Mouse (Mus musculus): Measurements from ENCODE around the gene Zdhhc22. TPM values are rescaled to one million over a fixed set of nuclear protein-coding genes. Genes with fewer than 3 reads are reported as not detected.

Zdhhc22 gene
- polyA plus RNA-seq, 1 experiment from 2014 or later, result 9.7 TPM

DNA sequence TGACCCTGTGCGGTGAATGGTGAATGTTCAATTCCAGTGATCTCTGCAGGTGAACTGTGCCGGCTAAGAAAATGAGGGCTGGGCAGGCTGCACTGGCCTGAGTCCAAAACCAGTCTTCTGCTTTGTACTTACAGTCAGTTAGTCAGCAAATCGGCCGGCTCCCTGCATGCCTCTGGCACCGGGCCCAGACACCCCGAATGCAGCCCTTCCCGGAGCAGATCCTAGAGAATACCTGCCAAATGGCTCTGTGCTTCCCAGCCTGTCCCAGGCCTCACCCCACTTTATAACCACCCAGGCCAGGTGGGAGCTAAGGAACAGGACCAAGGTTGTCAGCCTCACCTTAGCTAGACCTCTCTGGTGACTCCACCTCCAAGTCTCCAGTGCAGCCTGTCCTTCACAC is 17.0 kb downstream of the Zdhhc22 start:
- Histone ChIP-seq H3K9ac (no peak overlapping the region), H3K9me3 (no peaks in the 10 kb centered on the region), H3K4me3 (no peak overlapping the region), H3K4me2 (replicated peaks) (no peak overlapping the region), H3K27ac (no peak overlapping the region), H3K36me3 (no peaks in the 10 kb centered on the region), H3K27me3 (replicated peaks) (peaks cover 15% of the 10 kb centered on the region), H3K4me1 (peaks cover 31% of the 10 kb centered on the region)
- 39% methylated on average over 7 of the region's 7 CpGs for WGBS
- no peak for ATAC-seq (ENCODE audit: low FRiP score, low read depth)

DNA sequence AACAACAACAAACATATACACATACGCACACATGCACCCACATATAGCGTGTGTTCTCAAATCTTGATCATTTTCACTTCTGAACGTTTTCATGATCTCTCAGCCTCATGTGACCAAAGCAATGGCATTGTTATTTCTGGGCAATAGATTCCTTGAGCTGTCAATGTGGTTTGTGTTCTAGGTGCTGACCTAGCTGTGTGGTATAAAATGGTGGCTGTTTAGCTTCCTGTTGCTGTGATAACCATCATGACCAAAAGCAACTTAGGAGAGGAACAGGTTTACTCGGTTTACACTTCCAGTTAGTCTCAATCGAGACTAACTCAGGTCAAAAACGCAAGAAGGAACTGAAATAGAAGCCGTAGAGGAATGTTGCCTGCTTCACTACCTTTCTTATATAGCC is 19.1 kb downstream of the Zdhhc22 start:
- H3K9me3 ChIP-seq, result no peaks in the 10 kb centered on the region
- H3K36me3 ChIP-seq, result no peaks in the 10 kb centered on the region
- 91% methylated on average over 7 of the region's 7 CpGs for WGBS
- H3K4me3 ChIP-seq, result no peak overlapping the region
- no peak overlapping the region for H3K9ac ChIP-seq
- ATAC-seq (ENCODE audit: low FRiP score, low read depth), result no peak
- peaks cover 7% of the 10 kb centered on the region; the same call in 1 of the 2 replicates for H3K27me3 ChIP-seq (replicated peaks)
- peaks cover 23% of the 10 kb centered on the region for H3K4me1 ChIP-seq
- no peak overlapping the region for H3K27ac ChIP-seq
- no peak overlapping the region for H3K4me2 ChIP-seq (replicated peaks)

DNA sequence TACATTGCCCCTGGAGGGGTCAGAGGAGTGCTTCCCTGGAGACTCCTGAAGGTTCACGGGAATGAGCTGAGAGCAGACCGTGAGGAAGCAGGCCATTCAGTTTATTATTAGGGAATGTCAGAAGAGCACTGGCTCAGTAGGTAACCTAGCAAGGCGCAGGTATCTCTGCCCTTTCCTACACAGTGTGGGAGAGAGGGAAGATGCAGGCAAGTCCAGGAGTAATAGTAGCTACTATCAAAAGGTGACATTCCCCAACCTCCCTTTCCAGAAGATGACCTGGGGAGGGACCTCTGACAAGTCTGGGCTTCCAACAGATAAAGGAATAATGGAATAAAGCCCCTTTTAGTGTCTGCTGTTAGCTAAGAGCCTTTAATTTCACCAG is 21.0 kb downstream of the Zdhhc22 start:
- Histone ChIP-seq H3K9me3 (no peaks in the 10 kb centered on the region), H3K4me1 (peaks cover 14% of the 10 kb centered on the region; the same call in 1 of the 2 replicates), H3K36me3 (peaks cover 10% of the 10 kb centered on the region; the same call in 1 of the 2 replicates), H3K4me2 (replicated peaks) (no peak overlapping the region), H3K27me3 (replicated peaks) (no peaks in the 10 kb centered on the region), H3K27ac (no peak overlapping the region), H3K9ac (no peak overlapping the region), H3K4me3 (no peak overlapping the region)
- whole genome bisulfite sequencing, result 62% methylated on average over 3 of the region's 3 CpGs
- no peak for ATAC-seq (ENCODE audit: low FRiP score, low read depth)

DNA sequence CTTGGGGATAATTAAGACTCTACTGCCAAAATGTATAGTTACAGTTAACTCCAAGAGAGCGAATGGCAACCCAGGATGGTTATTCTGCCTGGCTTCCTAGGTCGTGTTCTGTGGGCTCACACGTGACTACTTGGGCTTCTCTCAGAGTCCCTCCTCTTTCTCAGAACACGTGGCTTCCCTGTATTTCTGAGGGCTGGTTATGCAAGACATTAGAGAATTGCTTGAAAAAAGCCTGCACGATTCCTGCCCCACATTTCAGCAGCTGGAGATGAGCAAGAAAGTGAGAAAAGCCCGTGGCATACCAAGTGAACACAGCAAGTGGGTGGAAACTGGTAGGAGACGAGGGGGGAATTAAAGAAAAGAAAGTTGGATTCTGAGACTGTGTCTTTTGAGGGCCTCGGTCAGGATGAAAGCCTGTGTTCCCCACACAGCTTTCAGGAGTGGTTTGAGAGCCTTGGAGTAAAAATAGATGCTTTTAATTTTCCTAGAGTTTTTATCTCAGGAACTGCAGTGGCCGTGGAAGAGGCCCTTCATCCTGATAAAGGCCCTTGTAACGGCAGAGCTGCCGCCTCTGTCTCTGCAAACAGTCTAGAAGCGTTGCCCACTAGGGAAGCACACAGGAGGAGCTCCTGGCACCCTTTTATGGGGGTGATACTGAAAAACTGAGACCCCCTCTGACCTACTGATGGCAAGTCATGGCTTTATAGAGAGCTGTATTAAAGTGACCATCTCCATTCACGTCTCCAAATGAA is 21.6 kb downstream of the Zdhhc22 start:
- Histone ChIP-seq H3K4me3 (no peak overlapping the region), H3K4me1 (peaks cover 8% of the 10 kb centered on the region; the same call in 1 of the 2 replicates), H3K27me3 (replicated peaks) (no peaks in the 10 kb centered on the region), H3K36me3 (peaks cover 11% of the 10 kb centered on the region; the same call in 1 of the 2 replicates), H3K4me2 (replicated peaks) (no peak overlapping the region), H3K9ac (no peak overlapping the region), H3K9me3 (no peaks in the 10 kb centered on the region), H3K27ac (no peak overlapping the region)
- WGBS, result 73% methylated on average over 13 of the region's 13 CpGs
- ATAC-seq (ENCODE audit: low FRiP score, low read depth), result no peak

DNA sequence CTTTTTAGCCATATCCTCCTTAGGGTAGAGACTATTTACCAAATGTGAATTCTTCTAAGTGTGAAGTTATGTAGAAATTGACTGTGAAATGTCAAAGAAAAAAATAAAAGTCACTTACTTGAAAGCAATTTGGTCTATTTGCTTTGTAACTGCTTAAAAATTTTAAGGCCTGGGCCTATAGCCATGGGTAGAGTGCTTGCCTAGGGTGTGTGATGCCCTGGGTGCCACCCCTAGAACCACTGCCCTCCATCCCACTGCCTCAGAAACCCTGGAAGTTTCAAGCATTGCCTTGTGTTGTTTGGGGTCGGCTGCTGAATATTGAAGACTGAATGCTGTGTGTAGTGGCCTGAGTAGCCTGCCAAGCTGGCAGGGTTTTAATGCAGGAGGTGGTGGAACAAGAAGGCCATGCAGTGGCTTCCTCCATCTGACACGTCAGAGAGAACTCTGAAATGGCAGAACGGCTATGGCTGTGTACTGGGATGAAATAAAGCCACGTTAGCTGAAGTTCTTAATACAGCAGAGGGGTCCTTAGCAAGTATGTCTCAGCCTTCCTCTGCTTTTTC is 24.9 kb downstream of the Zdhhc22 start:
- Histone ChIP-seq H3K9ac (no peak overlapping the region), H3K36me3 (peaks cover 43% of the 10 kb centered on the region), H3K4me3 (no peak overlapping the region), H3K27me3 (replicated peaks) (no peaks in the 10 kb centered on the region), H3K9me3 (no peaks in the 10 kb centered on the region), H3K4me2 (replicated peaks) (no peak overlapping the region), H3K27ac (no peak overlapping the region), H3K4me1 (no peaks in the 10 kb centered on the region)
- no peak for ATAC-seq (ENCODE audit: low FRiP score, low read depth)
- WGBS, result 92% methylated on average over 4 of the region's 4 CpGs

DNA sequence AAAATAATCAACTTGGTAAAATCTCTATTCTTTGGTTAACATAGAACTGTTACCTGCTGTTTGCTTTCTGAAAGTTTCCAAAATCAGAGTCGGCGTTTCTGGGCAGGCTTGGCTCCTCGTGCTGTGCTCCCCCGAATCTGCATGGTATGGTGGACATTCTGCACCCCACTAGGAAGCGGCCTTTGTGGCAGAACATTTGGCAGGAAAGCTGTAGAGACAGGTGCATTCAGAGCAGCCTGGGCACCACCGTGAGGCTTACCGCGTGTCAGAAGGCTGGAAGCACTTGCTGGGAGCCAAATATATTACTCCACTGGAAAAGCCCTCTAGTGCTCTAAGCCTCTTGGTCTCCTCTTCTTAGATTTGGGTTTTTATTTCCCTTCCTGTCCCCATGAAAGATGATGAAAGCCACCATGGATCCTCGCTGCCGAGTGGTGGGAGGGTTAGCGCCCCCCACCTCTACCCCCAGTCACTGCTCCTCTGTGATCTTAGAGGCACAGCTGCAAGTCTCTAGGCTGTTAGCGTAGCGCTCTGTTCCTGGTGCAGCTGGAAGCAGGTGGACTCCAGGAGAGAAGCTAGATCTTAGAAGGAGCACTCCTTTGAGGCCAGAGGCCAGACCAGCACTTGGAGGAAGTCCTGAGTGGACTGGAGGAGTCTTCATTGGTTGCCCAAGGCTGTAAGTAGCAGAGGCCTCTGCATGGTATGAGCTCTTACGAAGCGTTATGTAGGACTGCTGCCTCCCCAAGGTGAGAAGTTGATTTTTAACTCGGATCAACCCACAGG is 25.8 kb downstream of the Zdhhc22 start:
- Histone ChIP-seq H3K36me3 (peaks cover 51% of the 10 kb centered on the region), H3K27ac (no peak overlapping the region), H3K9me3 (no peaks in the 10 kb centered on the region), H3K27me3 (replicated peaks) (no peaks in the 10 kb centered on the region), H3K4me2 (replicated peaks) (no peak overlapping the region), H3K4me3 (no peak overlapping the region), H3K4me1 (no peaks in the 10 kb centered on the region), H3K9ac (no peak overlapping the region; the same call in 1 of the 2 replicates)
- ATAC-seq (ENCODE audit: low FRiP score, low read depth), result no peak
- 92% methylated on average over 16 of the region's 16 CpGs for WGBS

DNA sequence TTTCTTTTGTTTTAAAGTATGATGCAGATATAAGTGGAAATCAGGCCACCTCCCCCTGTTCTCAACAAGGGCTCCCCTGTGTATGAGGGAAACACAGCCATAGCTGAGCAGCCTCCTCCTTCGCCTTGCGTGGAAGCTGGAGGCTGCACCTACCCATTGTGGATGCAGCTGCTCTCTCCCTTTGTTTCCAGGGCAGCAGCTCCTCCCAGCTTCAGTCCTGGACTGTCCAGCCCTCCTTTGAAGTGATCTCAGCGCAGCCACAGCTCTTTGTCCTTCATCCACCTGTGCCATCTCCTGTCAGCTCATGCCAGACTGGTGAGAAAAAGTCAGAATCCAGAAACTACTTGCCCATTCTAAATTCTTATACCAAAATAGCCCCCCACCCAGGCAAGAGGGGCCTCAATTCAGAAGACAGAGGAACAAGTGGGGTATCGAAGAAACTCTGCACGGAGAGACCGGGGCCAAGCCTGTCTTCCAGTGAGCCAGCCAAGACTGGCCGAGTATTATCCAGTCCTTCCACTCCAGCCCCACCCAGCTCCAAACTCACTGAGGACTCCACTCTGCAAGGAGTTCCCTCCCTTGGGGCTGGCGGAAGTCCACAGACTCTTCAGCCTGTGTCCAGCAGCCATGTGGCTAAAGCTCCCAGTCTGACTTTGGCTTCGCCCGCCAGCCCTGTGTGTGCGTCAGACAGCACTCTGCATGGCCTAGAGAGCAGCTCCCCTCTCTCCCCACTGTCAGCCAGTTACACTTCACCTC is 28.5 kb downstream of the Zdhhc22 start:
- no peak overlapping the region for H3K27ac ChIP-seq
- 80% methylated on average over 11 of the region's 11 CpGs for WGBS
- H3K4me3 ChIP-seq, result no peak overlapping the region
- H3K4me2 ChIP-seq (replicated peaks), result no peak overlapping the region
- no peaks in the 10 kb centered on the region for H3K9me3 ChIP-seq
- no peaks in the 10 kb centered on the region for H3K4me1 ChIP-seq
- ATAC-seq (ENCODE audit: low FRiP score, low read depth), result no peak
- no peaks in the 10 kb centered on the region for H3K27me3 ChIP-seq (replicated peaks)
- peaks cover 64% of the 10 kb centered on the region for H3K36me3 ChIP-seq
- no peak overlapping the region for H3K9ac ChIP-seq

DNA sequence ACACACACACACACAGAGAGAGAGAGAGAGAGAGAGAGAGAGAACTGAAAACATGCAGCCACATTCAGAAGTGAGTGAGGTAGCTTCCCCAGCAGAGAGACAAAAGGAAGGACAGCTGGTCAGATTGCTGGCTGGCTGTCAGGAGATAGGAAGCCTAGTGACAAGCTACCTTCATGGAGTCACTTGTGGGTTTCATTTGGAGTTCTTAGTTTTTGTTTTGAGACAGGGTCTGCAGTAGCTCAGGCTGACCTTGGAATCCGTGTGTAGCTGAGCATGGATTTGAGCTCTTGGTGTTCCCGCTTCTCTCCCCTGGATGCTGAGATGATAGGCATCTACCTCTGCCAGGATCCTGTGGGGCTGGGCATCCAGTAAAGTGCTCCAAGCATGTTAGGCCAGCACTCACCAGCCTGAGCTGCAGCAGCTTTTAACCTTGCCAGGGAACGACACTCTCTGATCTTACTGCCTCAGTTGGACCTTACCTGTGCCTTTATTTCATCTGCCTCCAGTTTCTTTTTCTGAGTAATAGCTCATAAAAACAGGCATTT is 29.4 kb downstream of the Zdhhc22 start:
- Histone ChIP-seq H3K4me2 (replicated peaks) (no peak overlapping the region), H3K9ac (no peak overlapping the region), H3K27me3 (replicated peaks) (no peaks in the 10 kb centered on the region), H3K9me3 (no peaks in the 10 kb centered on the region), H3K36me3 (peaks cover 73% of the 10 kb centered on the region), H3K4me3 (no peak overlapping the region), H3K27ac (no peak overlapping the region), H3K4me1 (no peaks in the 10 kb centered on the region)
- WGBS, result 94% methylated on average over 3 of the region's 3 CpGs
- ATAC-seq (ENCODE audit: low FRiP score, low read depth), result no peak

DNA sequence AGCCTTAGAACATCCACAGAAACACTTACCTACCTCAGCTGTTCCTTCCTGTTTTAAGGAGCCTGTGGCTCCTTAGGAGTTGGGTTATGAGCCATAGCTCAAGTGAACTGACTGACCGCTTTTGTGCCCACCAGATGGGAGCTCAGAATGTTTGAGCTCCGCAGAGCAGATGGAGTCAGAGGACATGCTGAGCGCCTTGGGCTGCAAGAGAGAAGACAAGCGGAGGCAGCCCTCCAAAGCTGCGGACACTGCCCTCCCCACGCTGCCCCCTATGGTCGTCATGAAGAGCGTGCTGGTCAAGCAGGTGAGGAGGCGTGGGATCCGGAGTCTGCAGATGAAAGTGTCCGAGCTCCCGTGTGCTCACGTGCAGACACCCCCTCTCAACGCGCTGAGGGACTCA is 30.1 kb downstream of the Zdhhc22 start:
- Histone ChIP-seq H3K9me3 (no peaks in the 10 kb centered on the region), H3K4me1 (no peaks in the 10 kb centered on the region), H3K36me3 (peaks cover 74% of the 10 kb centered on the region), H3K9ac (no peak overlapping the region), H3K4me3 (no peak overlapping the region), H3K4me2 (replicated peaks) (no peak overlapping the region), H3K27me3 (replicated peaks) (no peaks in the 10 kb centered on the region), H3K27ac (no peak overlapping the region)
- ATAC-seq (ENCODE audit: low FRiP score, low read depth), result no peak
- WGBS, result 91% methylated on average over 15 of the region's 15 CpGs

DNA sequence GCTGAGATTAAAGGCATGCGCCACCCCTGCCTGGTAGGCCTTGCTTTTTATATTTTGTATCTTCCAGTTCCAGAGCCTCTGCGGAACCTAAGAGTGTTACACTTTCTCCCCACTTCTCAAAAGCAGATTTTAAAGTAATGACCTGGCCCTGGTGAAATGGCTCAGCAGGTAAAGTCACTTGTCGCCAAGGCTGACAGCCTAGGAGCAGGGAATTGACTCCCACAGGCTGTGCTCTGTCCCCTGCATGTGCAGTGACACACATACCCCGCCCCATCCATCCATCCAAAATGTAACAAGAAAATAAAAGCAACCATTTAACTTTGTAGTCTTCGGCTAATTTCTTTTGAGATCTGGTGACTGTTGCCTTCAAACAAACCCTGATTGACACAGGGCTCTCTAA is 30.6 kb downstream of the Zdhhc22 start:
- no peak overlapping the region for H3K9ac ChIP-seq
- no peak for ATAC-seq (ENCODE audit: low FRiP score, low read depth)
- 96% methylated on average over 5 of the region's 5 CpGs for WGBS
- no peak overlapping the region for H3K4me3 ChIP-seq
- no peaks in the 10 kb centered on the region for H3K27me3 ChIP-seq (replicated peaks)
- H3K4me2 ChIP-seq (replicated peaks), result no peak overlapping the region
- H3K9me3 ChIP-seq, result no peaks in the 10 kb centered on the region
- H3K4me1 ChIP-seq, result no peaks in the 10 kb centered on the region
- peaks cover 74% of the 10 kb centered on the region for H3K36me3 ChIP-seq
- H3K27ac ChIP-seq, result no peak overlapping the region

DNA sequence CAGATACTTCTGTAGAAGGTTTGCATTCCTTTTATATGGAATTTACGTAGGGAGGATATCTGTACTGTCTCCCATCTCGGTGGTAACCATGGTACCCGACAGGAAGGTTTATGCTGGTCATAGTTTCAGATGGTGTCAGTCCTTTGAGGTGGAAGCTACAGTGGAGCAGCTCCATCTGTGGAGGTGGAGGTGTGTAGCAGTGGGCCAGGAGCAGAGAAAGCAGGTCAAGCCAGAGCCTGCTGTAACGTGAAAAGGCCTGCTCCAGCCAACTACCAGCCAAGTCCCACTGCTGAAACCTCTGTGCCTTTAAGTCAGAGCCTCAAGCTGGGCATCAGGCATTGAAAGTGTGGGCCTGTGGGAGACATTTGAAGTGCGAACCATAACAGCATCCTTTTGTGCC is 31.7 kb downstream of the Zdhhc22 start:
- no peaks in the 10 kb centered on the region for H3K4me1 ChIP-seq
- no peak overlapping the region for H3K4me2 ChIP-seq (replicated peaks)
- no peak for ATAC-seq (ENCODE audit: low FRiP score, low read depth)
- H3K27ac ChIP-seq, result no peak overlapping the region
- H3K9me3 ChIP-seq, result no peaks in the 10 kb centered on the region
- H3K4me3 ChIP-seq, result no peak overlapping the region
- no peak overlapping the region for H3K9ac ChIP-seq
- WGBS, result 94% methylated on average over 5 of the region's 5 CpGs
- H3K36me3 ChIP-seq, result peaks cover 75% of the 10 kb centered on the region
- H3K27me3 ChIP-seq (replicated peaks), result no peaks in the 10 kb centered on the region

DNA sequence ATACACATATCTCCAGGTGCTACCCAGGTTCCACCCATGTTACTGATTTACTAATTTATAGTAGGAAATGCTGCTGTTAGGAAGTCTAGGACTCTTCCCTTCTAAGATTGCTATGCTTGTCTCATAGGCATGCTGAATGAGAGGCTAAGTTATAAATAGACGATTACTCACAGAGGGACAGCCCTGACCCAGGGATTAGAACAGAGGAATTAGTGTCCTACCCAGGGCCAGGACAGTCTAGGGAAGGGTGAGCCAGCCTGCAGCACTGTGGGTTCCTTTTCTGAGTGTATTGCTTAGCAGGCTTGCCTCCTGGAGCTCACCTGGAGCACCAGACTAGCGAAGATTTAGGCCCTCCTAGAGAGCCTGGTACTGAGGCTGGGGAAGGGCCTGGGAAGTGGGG is 34.3 kb downstream of the Zdhhc22 start:
- H3K4me1 ChIP-seq, result peaks cover 4% of the 10 kb centered on the region; the same call in 1 of the 2 replicates
- H3K4me3 ChIP-seq, result no peak overlapping the region
- no peak overlapping the region for H3K9ac ChIP-seq
- no peak overlapping the region for H3K27ac ChIP-seq
- no peaks in the 10 kb centered on the region for H3K9me3 ChIP-seq
- peaks cover 57% of the 10 kb centered on the region for H3K36me3 ChIP-seq
- WGBS, result 88% methylated on average over 2 of the region's 2 CpGs
- H3K4me2 ChIP-seq (replicated peaks), result no peak overlapping the region
- ATAC-seq (ENCODE audit: low FRiP score, low read depth), result no peak
- no peaks in the 10 kb centered on the region for H3K27me3 ChIP-seq (replicated peaks)

All from neural tube, embryonic 12.5 days (tissue).